Mouse (Mus musculus): ENCODE data around the gene Borcs5.
"Not testable (repeated sequence)": the region's sequence is repeated elsewhere in the genome, so short reads cannot be mapped to it uniquely, and the experiment has no call there.

The Borcs5 gene

DNA sequence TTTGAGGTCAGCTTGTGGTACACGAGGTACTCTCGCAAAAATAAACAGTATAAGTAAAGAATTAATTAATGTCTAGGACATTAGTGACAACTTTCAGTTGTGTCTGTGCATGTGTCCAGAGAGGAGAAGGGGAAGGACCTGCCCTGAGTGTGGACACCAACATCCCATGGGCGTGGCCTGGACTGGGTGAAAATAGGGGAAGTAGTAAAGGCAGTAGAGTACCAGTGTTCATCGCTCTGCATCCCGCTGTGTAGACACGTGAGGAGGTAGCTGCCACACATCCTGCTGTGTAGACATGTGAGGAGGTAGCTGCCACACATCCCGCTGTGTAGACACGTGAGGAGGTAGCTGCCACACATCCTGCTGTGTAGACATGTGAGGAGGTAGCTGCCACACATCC lies 34.4 kb downstream of the Borcs5 start:
- DNase-seq: peak; percentile 26

DNA sequence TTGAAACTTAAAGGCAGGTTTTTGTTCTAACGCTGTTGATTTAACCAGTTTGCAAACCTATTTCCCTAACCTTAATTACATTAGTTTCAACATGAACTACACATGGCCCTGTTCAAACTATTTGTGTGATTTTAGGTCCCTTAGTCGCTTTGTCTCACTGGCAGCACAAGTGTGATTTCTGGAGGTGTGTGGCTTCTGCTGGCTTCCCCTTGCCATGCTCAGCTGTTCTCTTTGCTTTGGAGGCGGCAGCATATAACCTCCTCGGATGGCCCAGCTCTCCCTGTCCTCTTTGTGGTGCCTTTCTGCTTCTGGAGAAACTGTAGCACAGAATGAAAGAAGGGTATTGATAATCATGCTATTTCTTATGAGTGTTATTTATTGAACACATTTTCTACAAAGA lies 38.2 kb downstream of the Borcs5 start:
- no peak for DNase-seq

DNA sequence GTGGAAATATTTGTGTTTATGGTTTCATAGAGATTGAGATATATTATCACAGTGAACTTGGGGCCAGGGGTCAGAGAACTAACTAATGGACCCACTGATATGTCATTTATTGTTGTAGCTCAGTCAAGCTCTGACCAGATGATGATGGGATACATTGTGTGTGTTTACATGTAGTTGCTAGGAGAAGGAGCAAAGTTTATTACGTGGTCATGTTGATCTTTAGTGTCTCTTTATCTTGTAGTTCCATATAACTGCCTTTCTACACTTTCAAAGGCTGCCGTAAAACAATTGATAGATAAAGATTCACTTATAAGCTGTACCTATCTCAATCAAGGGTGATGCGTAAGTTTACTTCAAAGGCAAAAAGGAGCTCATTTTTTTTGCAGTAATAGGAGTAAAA lies 38.7 kb downstream of the Borcs5 start:
- no peak for DNase-seq

GRCm38 (mm10) chr6:134679330-134679729 lies 40.0 kb downstream of the Borcs5 start:
- DNase-seq: not testable (repeated sequence)

DNA sequence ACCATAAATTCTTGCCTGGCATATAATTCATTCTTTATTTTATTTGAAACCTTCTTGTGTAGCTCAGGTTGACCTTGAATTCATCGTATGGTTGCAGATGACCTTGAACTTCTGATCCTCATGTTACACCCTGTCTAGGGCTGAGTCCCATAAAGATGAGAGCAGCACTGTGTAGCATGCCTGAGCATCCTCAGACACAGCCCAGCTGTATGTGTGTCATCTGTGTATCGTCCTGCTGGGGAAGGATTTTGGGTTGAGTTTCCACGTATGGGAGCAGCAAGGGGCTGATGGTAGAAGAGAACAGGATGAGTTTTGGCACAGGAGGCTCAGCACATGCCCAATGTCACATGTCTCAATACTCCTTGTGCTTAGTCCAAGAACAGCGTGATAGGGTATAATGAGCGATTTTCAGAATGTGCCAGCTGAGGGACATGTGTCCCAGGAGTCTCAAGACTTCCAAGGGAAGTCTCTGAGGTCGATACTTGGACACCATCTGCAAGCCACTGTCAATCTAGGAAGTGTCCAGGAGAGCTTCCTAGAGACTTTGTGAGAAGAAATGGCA lies 45.1 kb downstream of the Borcs5 start:
- no peak for DNase-seq

DNA sequence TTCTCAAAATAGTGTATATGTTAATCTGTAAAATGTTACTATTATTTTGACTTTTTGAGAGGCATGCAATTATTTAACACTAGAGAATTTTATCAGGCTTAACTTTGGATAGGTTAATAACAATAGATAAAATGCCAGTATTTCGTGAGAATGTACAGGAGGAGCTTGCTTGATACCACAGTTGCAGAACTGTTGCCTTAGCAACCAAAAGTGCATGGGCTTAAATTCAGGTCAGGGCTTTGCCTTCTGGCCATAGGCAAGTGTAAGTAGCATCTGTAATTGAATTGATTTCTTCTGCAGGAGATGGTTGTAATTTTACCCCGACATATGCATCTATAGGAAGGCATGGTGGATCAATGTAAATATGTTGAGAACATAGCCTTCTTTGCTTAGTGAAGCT lies 45.7 kb downstream of the Borcs5 start:
- no peak for DNase-seq

GRCm38 (mm10) chr6:134685515-134685914 lies 46.2 kb downstream of the Borcs5 start:
- DNase-seq: no peak

DNA sequence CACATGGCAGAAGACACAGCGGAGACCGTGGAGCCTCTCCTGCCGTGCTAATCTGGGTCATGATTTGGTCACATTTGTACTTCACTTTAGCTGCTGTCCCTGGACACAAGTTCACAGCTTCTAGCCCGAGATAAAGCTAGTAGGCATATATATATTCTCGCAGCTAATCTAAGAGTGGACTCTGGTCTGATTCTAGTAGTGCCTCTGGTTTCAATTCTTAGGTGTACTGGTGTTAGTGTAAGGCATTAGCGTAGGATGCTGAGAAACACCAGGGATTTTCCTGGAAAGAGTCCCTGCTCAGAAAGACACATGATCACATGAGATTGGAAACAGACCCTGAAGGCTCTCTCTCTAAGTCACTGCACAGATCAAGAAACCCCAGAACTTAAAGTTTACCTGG lies 55.2 kb downstream of the Borcs5 start:
- DNase-seq: no peak

DNA sequence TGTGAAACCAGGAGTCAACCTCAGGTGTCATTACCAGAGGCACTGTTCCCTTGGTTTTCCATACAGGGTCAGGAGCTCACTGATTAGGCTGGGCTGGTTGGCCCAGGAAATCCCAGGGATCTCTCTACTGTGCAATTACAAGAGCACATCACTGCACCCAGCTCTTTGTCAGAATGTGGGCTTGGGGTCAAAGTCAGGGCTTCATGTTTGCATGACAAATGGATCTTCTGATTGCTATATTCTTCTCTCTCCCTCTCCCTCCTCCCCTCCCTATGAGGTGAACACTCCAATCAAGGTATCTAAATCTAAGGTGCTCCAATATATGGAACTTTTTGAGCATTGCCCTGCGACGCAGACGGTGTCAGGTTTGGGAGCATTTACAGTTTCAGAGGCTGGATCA lies 55.7 kb downstream of the Borcs5 start:
- DNase-seq: no peak

DNA sequence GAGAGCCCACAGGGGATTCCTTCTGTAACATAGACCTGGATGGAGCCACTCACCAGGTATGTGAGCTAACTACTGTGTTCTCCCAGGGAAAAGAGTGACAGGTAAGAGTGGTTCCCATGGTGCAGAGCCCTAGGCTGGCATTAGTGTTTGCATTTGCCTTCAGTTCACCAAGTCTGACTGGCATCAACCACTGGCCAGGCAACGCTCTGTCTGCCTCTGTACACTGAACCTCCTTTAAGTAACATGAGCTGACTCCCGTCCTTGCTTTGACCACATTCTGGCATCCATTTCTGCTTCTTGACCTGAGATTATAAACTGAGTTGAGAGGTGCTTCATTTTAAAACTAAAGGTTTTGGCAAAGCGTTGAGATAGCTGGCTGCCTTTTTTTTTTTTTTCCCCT lies 56.3 kb downstream of the Borcs5 start:
- no peak for DNase-seq

- DNase-seq: no peak
Measured at GRCm38 (mm10) chr6:134696146-134696545, 56.8 kb downstream of the Borcs5 start.

DNA sequence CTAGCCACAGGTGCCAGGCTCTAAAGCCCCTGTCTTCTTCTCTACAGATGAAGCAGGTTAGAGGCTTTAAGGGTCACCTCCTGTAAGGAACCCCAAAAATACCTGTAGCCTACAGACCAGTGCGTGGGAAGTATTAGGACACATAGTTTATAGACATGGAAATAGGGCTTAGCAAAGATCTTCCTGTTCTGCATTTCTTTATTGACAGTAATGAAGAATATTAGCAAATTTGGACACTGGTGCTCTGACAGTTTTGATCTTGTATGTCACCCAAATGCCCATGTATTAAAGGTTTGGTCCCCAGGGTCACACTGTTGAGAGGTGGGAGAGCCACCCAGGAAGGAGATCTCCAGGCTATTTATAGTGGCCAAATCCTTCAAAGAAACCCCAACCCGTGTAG lies 57.2 kb downstream of the Borcs5 start:
- no peak for DNase-seq

- no peak for DNase-seq
Measured at GRCm38 (mm10) chr6:134698243-134698642, 58.9 kb downstream of the Borcs5 start.

DNA sequence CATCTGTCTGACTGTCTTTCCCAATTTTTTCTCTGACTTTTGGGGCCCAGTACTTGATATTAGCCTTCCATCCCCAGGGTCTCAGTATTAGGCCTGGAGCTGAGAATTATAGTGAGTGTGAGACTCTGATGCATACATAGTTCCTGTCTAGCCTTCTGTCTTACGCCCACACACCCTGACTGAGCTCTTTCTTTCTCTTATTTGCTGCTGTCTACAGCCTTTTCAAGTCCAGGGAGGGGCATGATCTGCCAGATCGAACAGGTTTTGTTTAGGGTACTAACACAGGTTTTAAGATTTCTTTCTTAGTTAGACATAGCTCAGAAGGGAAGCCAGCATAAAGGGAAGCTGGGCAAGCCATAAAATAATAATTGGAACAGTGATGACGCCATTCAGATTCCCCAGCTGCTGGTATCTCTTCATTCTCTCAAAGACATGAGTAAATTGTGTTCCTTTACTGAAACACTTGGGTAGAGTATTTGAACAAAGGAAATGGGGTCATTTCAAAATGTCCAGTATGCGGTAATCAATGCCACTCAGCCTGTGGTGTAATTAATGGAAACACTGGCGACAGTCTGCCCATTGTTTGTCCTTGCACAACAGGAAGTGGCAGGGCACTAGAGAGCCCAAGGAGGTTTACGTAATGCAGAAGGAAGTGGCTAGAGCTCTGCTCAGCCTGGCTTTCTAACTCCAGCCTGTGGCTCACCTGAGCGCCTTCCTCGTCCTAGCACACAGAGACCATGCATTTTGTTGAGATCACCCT lies 61.3 kb downstream of the Borcs5 start:
- DNase-seq: peak; percentile 26

GRCm38 (mm10) chr6:134701211-134701602 lies 61.9 kb downstream of the Borcs5 start:
- no peak for DNase-seq

GRCm38 (mm10) chr6:134702184-134702583 lies 62.9 kb downstream of the Borcs5 start:
- DNase-seq: no peak

GRCm38 (mm10) chr6:134703053-134703690 lies 63.9 kb downstream of the Borcs5 start:
- DNase-seq: no peak

- no peak for DNase-seq
Measured at GRCm38 (mm10) chr6:134706467-134706866, 67.2 kb downstream of the Borcs5 start.

DNA sequence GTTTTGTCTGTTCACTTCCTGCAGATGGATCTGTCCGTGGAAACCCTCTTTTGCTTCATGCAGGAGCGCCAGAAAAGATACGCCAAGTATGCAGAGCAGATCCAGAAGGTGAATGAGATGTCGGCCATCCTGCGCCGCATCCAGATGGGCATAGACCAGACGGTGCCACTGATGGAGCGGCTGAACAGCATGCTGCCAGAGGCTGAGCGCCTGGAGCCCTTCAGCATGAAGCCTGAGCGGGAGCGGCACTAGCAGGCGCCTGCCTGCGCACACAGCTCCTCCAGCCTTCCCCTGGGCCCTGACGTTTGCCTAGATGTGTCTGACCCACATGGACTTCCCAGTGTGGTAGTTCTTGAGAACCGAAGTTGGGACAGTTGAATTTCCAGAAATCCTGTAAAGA lies 70.7 kb downstream of the Borcs5 start:
- no peak for DNase-seq

GRCm38 (mm10) chr6:134713321-134713720 lies 74.0 kb downstream of the Borcs5 start:
- no peak for DNase-seq

DNA sequence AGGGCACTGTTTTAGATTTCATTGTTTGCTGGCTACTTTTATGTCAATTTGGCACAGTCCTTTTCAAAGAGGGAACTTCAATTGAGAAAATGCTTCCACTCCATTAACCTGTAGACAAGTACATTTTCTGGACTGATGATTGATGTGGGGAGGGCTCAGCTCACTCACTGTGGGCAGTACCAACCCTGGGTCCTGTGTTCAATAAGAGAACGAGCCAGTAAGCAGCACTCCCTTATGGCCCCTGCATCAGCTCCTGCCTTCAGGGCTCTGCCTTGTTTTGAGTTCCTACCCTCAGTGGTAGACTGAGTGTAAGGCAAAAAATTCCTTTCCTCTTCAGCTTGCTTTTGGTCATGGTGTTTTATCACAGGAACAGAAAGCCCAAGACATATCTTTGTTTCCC lies 74.6 kb downstream of the Borcs5 start:
- DNase-seq: no peak

DNA sequence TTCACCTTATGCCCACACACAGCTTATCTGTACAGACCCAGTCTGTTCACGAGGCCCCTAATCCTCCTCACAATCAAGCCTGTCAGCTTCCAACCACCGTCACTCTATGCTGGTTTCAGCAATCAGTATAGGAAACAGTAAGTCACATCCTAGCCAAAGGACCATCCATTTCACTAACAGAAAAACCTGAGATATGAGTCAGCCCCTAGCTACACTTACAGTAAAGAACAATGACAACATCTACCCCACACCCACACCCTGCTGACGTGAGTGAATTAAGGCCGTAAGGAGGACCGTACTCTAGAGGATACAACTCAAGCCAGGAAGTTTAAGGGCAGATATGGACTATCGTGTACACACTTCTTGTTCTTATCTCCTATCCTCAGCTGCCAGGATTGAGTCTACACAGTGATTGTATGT lies 76.9 kb downstream of the Borcs5 start:
- DNase-seq: no peak

DNA sequence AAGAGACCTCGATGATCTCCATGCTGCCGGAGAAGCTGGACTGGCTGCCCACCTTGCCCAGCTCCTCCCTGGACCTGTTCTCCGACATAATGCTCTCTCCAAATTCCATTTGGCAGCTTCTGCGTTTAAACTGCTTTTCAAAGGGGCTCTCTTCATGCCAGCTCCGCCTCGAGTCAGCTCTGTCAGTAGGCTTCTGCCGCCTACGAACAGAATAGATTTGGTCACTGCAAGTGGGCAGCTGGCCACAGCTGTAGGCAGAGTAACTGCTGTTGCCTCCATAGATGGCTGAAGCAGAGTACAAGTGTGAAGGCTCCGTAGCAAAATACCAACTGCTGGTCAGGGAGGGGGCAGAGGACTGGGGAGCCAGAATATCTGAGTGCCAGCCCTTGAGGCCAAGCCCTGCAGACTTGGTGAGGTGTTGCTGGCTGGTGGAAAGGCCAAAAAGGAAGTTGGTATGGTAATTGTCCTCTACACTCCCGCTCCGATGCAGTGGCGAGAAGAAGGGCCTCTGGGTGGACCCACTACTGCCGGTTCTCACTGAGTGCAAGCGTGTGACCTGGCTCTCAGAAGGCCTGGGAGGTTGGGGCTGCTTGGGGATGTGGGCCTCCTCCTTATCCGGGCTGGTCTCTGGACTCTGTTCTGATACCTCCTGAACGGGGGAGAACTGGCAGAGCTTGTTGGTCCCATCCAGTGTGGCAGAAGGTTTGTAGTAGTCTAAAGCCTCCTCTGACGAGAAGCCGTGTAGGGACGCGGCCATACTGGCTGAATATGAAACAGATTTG lies 78.8 kb downstream of the Borcs5 start:
- no peak for DNase-seq

- DNase-seq: no peak
Measured at GRCm38 (mm10) chr6:134718668-134719065, 79.4 kb downstream of the Borcs5 start.

Measured in liver (tissue).